Mouse (Mus musculus): ENCODE results near the gene Nudt4. TPM values are rescaled to one million over a fixed set of nuclear protein-coding genes. Genes with fewer than 3 reads are reported as not detected.

Nudt4 gene
- polyA plus RNA-seq, 1 experiment from 2014 or later, result 53.6 TPM

GRCm38 (mm10) chr10:95515293-95515931, 48.5 kb downstream of the Nudt4 start:
- Histone ChIP-seq H3K27me3 (ENCODE audit: control insufficient read depth, insufficient read depth, low read length) (no peaks in the 10 kb centered on the region), H3K4me1 (ENCODE audit: control insufficient read depth, insufficient read depth, low read length) (peaks cover 12% of the 10 kb centered on the region), H3K27ac (ENCODE audit: low read length) (peak overlapping the region; percentile 99), H3K9me3 (replicated peaks; ENCODE audit: control insufficient read depth, low read length) (no peaks in the 10 kb centered on the region), H3K36me3 (ENCODE audit: control insufficient read depth, insufficient read depth, low read length) (no peaks in the 10 kb centered on the region), H3K9ac (ENCODE audit: low read length) (peak overlapping the region; percentile 98), H3K4me3 (replicated peaks; ENCODE audit: low read length) (peak overlapping the region; percentile 95), H3K4me2 (ENCODE audit: low read depth, low read length) (peak overlapping the region; percentile 75)
- WGBS, result 1% methylated on average over 72 of the region's 80 CpGs
- ATAC-seq (ENCODE audit: insufficient read depth, low FRiP score), result peak; percentile 42

DNA sequence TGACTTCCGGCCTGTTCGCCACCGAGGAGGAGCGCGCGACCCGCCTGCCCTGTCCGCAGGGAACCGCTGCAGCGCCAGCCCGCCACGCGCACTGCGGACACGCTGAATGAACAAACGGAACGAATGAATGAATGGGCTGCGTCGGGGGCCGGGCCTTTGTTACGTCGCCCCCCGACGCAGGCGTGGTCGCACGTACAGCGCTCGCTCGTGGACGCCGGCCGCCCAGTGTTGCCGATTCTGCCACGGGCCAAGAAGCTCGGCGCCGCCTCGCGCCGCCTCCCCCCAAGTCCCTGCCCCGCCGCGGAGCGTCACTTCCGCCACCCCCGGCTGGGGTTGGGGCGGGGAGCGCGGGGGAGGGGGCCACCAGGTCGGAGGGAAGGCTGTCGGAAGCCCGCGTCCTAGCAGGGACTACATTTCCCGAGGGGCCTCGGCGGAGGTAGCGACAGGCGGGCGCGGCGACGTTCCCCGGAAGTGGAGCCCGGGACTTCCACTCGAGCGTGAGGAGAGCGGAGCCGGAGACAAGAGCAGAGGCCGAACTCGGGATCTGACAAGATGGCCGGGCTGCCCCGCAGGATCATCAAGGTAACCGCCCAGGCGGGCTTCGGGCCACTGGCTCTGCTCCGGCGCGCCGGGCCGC, 49.2 kb downstream of the Nudt4 start, which contains the start of gene Ube2n:
Gene Ube2n, plus strand, starts transcription at position 490 of the 637 bp plus-strand sequence.
- Histone ChIP-seq H3K9me3 (replicated peaks; ENCODE audit: control insufficient read depth, low read length) (no peaks in the 10 kb centered on the region), H3K4me1 (ENCODE audit: control insufficient read depth, insufficient read depth, low read length) (peaks cover 12% of the 10 kb centered on the region), H3K4me2 (ENCODE audit: low read depth, low read length) (peak within 1 kb of the TSS; percentile 75), H3K27ac (ENCODE audit: low read length) (peak within 1 kb of the TSS; percentile 99), H3K27me3 (ENCODE audit: control insufficient read depth, insufficient read depth, low read length) (no peaks in the 10 kb centered on the region), H3K36me3 (ENCODE audit: control insufficient read depth, insufficient read depth, low read length) (no peaks in the 10 kb centered on the region), H3K9ac (ENCODE audit: low read length) (peak within 1 kb of the TSS; percentile 98), H3K4me3 (replicated peaks; ENCODE audit: low read length) (peak within 1 kb of the TSS; percentile 95)
- WGBS, result under 1% methylated on average over 79 of the region's 81 CpGs
- ATAC-seq (ENCODE audit: insufficient read depth, low FRiP score), result peak; percentile 98

- no peak for ATAC-seq (ENCODE audit: insufficient read depth, low FRiP score)
- Histone ChIP-seq H3K27ac (ENCODE audit: low read length) (peak overlapping the region; percentile 99), H3K9ac (ENCODE audit: low read length) (peak overlapping the region; percentile 98), H3K4me2 (ENCODE audit: low read depth, low read length) (peak overlapping the region; percentile 70), H3K27me3 (ENCODE audit: control insufficient read depth, insufficient read depth, low read length) (no peaks in the 10 kb centered on the region), H3K9me3 (replicated peaks; ENCODE audit: control insufficient read depth, low read length) (no peaks in the 10 kb centered on the region), H3K4me3 (replicated peaks; ENCODE audit: low read length) (peak overlapping the region; percentile 95), H3K36me3 (ENCODE audit: control insufficient read depth, insufficient read depth, low read length) (no peaks in the 10 kb centered on the region), H3K4me1 (ENCODE audit: control insufficient read depth, insufficient read depth, low read length) (peaks cover 12% of the 10 kb centered on the region)
- WGBS, result 35% methylated on average over 15 of the region's 15 CpGs
Measured at GRCm38 (mm10) chr10:95513768-95514556, 50.0 kb downstream of the Nudt4 start.

DNA sequence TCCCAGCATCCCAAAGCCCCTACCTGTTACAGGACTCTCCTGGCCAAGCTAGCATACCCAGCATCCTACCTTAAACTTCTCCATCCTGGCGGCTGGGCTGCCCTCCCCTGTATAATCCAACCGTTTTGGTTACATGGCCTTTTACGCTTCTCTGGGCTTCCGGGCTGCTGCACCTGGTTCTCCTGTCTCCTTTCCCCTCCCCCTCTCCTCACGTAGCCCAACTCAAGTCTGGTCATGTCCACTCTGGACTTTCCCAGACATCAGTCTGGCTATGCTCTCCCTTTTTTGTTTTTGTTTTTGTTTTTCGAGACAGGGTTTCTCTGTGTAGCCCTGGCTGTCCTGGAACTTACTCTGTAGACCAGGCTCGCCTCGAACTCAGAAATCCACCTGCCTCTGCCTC, 51.3 kb downstream of the Nudt4 start:
- H3K4me3 ChIP-seq (replicated peaks; ENCODE audit: low read length), result no peak overlapping the region
- H3K9ac ChIP-seq (ENCODE audit: low read length), result no peak overlapping the region
- no peaks in the 10 kb centered on the region for H3K27me3 ChIP-seq (ENCODE audit: control insufficient read depth, insufficient read depth, low read length)
- H3K4me1 ChIP-seq (ENCODE audit: control insufficient read depth, insufficient read depth, low read length), result peaks cover 11% of the 10 kb centered on the region
- no peaks in the 10 kb centered on the region for H3K9me3 ChIP-seq (replicated peaks; ENCODE audit: control insufficient read depth, low read length)
- H3K36me3 ChIP-seq (ENCODE audit: control insufficient read depth, insufficient read depth, low read length), result no peaks in the 10 kb centered on the region
- 86% methylated on average over 8 of the region's 8 CpGs for WGBS
- H3K4me2 ChIP-seq (ENCODE audit: low read depth, low read length), result no peak overlapping the region
- H3K27ac ChIP-seq (ENCODE audit: low read length), result no peak overlapping the region
- ATAC-seq (ENCODE audit: insufficient read depth, low FRiP score), result no peak

GRCm38 (mm10) chr10:95509263-95509662, 54.7 kb downstream of the Nudt4 start:
- ATAC-seq (ENCODE audit: insufficient read depth, low FRiP score), result no peak
- H3K4me1 ChIP-seq (ENCODE audit: control insufficient read depth, insufficient read depth, low read length), result 0 out of 2 replicates have a peak, but pooled peaks cover 5% of the 10 kb centered on the region
- H3K4me2 ChIP-seq (ENCODE audit: low read depth, low read length), result no peak overlapping the region
- peak overlapping the region; percentile 12; the same call in 1 of the 2 replicates for H3K27ac ChIP-seq (ENCODE audit: low read length)
- no peak overlapping the region for H3K4me3 ChIP-seq (replicated peaks; ENCODE audit: low read length)
- no peaks in the 10 kb centered on the region for H3K9me3 ChIP-seq (replicated peaks; ENCODE audit: control insufficient read depth, low read length)
- H3K36me3 ChIP-seq (ENCODE audit: control insufficient read depth, insufficient read depth, low read length), result no peaks in the 10 kb centered on the region
- no peak overlapping the region for H3K9ac ChIP-seq (ENCODE audit: low read length)
- 72% methylated on average over 3 of the region's 3 CpGs for WGBS
- H3K27me3 ChIP-seq (ENCODE audit: control insufficient read depth, insufficient read depth, low read length), result no peaks in the 10 kb centered on the region

- H3K9ac ChIP-seq (ENCODE audit: low read length), result no peak overlapping the region
- H3K4me1 ChIP-seq (ENCODE audit: control insufficient read depth, insufficient read depth, low read length), result 0 out of 2 replicates have a peak, but pooled peaks cover under 1% of the 10 kb centered on the region
- 69% methylated on average over 6 of the region's 6 CpGs for WGBS
- H3K27me3 ChIP-seq (ENCODE audit: control insufficient read depth, insufficient read depth, low read length), result no peaks in the 10 kb centered on the region
- no peak overlapping the region for H3K4me3 ChIP-seq (replicated peaks; ENCODE audit: low read length)
- no peak overlapping the region for H3K4me2 ChIP-seq (ENCODE audit: low read depth, low read length)
- 0 out of 2 replicates have a peak overlapping the region, but pooled peaks have one; percentile 12 for H3K27ac ChIP-seq (ENCODE audit: low read length)
- H3K9me3 ChIP-seq (replicated peaks; ENCODE audit: control insufficient read depth, low read length), result no peaks in the 10 kb centered on the region
- H3K36me3 ChIP-seq (ENCODE audit: control insufficient read depth, insufficient read depth, low read length), result no peaks in the 10 kb centered on the region
- no peak for ATAC-seq (ENCODE audit: insufficient read depth, low FRiP score)
Measured at GRCm38 (mm10) chr10:95508793-95509192, 55.2 kb downstream of the Nudt4 start.

GRCm38 (mm10) chr10:95508126-95508525, 55.8 kb downstream of the Nudt4 start:
- Histone ChIP-seq H3K4me3 (replicated peaks; ENCODE audit: low read length) (no peak overlapping the region), H3K9me3 (replicated peaks; ENCODE audit: control insufficient read depth, low read length) (no peaks in the 10 kb centered on the region), H3K27ac (ENCODE audit: low read length) (no peak overlapping the region), H3K4me2 (ENCODE audit: low read depth, low read length) (no peak overlapping the region), H3K27me3 (ENCODE audit: control insufficient read depth, insufficient read depth, low read length) (no peaks in the 10 kb centered on the region), H3K9ac (ENCODE audit: low read length) (no peak overlapping the region), H3K36me3 (ENCODE audit: control insufficient read depth, insufficient read depth, low read length) (no peaks in the 10 kb centered on the region), H3K4me1 (ENCODE audit: control insufficient read depth, insufficient read depth, low read length) (no peaks in the 10 kb centered on the region)
- 85% methylated on average over 8 of the region's 8 CpGs for WGBS
- no peak for ATAC-seq (ENCODE audit: insufficient read depth, low FRiP score)

- H3K4me2 ChIP-seq (ENCODE audit: low read depth, low read length), result no peak overlapping the region
- H3K27ac ChIP-seq (ENCODE audit: low read length), result no peak overlapping the region
- 16% methylated on average over 1 of the region's 1 CpGs for WGBS
- no peaks in the 10 kb centered on the region for H3K9me3 ChIP-seq (replicated peaks; ENCODE audit: control insufficient read depth, low read length)
- H3K27me3 ChIP-seq (ENCODE audit: control insufficient read depth, insufficient read depth, low read length), result no peaks in the 10 kb centered on the region
- ATAC-seq (ENCODE audit: insufficient read depth, low FRiP score), result no peak
- no peak overlapping the region for H3K9ac ChIP-seq (ENCODE audit: low read length)
- peaks cover 5% of the 10 kb centered on the region for H3K4me1 ChIP-seq (ENCODE audit: control insufficient read depth, insufficient read depth, low read length)
- no peaks in the 10 kb centered on the region for H3K36me3 ChIP-seq (ENCODE audit: control insufficient read depth, insufficient read depth, low read length)
- H3K4me3 ChIP-seq (replicated peaks; ENCODE audit: low read length), result no peak overlapping the region
Measured at GRCm38 (mm10) chr10:95504341-95504740, 59.6 kb downstream of the Nudt4 start.

Data from stomach, embryonic 16.5 days (tissue).